Mouse (Mus musculus) brain, embryonic 14.5 days (tissue): ENCODE measurements at regions not wholly inside any gene's neighbourhood (a gene's known extent, or its start where the extent isn't known, plus 50 kb on each side); places are given as distances from the start of the nearest gene placed in this dataset.

Experiments used
- CTCF ChIP-seq: fragments of 200-500 bp; IDR thresholded peaks from 2 replicates; pipeline ENCODE4 v1.5.1; 2012; ENCODE audit warnings: inconsistent platforms, mild to moderate bottlenecking, moderate library complexity, borderline replicate concordance; ENCODE audit not compliant: insufficient read depth, insufficient read length; ENCODE audit errors: extremely low read depth
- POLR2A ChIP-seq: fragments of 200-500 bp; IDR thresholded peaks from 2 replicates; pipeline ENCODE4 v1.6.1; 2012; ENCODE audit warnings: mild to moderate bottlenecking, inconsistent platforms, borderline replicate concordance; ENCODE audit not compliant: poor library complexity, insufficient read depth, insufficient read length, severe bottlenecking; ENCODE audit errors: extremely low read depth

DNA sequence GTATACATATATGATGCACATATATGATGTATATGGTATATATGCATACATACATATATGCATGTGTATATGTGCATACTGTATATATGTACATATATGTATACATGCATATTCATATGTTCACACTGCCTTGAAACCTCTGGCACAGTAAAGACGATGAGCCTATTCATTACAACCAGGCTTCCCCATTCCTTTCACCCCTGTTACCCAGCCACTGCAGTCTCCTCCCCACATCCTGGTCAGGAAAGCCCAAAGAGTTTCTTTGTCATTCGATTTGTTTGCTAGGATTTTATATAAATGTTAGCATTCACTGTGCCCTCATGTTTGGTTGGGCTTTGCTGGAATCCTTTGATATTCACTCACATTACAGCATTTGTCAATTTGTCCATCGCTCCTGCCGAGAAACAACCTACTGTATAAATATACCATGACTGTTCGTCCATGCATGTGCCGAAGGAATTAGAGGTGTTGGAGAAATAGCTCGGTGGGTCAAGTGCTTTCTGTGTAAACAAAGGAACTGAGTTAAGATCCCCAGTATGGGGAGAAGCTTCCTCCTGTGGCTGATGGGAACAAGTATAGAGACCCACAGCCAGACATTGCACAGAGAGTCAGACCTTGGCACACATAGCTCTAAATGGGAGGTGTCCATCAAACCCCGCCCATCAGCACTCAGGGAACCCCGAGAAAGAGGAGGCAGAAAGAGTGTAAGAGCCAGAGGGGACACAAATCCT, 81.0 kb upstream of the Dars start:
- no peak for TF ChIP-seq CTCF
- no peak for TF ChIP-seq POLR2A
